Mouse (Mus musculus) lung, embryonic 16.5 days (tissue): Measurements from ENCODE around the gene Defb25. TPM values are rescaled to one million over a fixed set of nuclear protein-coding genes. Genes with fewer than 3 reads are reported as not detected.

Experiments
- ATAC-seq: fragments of 200-750 bp; cut with Nextera tagmentation; 2 replicates; pipeline ENCODE4 v1.8.0; 2017; ENCODE audit warnings: low read depth, mild to moderate bottlenecking, moderate library complexity
- H3K27ac ChIP-seq: fragments of 300-500 bp; sonication (generic); 2 replicates; pipeline ENCODE4 v1.5.1; 2014; ENCODE audit warnings: mild to moderate bottlenecking, control low read depth, low read length
- H3K27me3 ChIP-seq: fragments of 300-500 bp; sonication (generic); 2 replicates; pipeline ENCODE4 v1.6.1; 2014; ENCODE audit warnings: low read depth, low read length, mixed read lengths; ENCODE audit not compliant: control insufficient read depth, insufficient read depth
- H3K36me3 ChIP-seq: fragments of 300-500 bp; sonication (generic); 2 replicates; pipeline ENCODE4 v1.6.1; 2014; ENCODE audit warnings: low read length; ENCODE audit not compliant: control insufficient read depth, insufficient read depth
- H3K4me1 ChIP-seq: fragments of 300-500 bp; sonication (generic); replicated peaks from 2 replicates; pipeline ENCODE4 v1.6.1; 2014; ENCODE audit warnings: low read length, mixed read lengths; ENCODE audit not compliant: control insufficient read depth, insufficient read depth
- H3K4me2 ChIP-seq: fragments of 300-500 bp; sonication (generic); 2 replicates; pipeline ENCODE4 v1.6.1; 2014; ENCODE audit warnings: low read depth, low read length, control low read depth
- H3K4me3 ChIP-seq: fragments of 300-500 bp; sonication (generic); 2 replicates; pipeline ENCODE4 v1.5.1; 2014; ENCODE audit warnings: mild to moderate bottlenecking, low read length, control low read depth
- H3K9ac ChIP-seq: fragments of 300-500 bp; sonication (generic); 2 replicates; pipeline ENCODE4 v1.6.1; 2014; ENCODE audit warnings: low read length, control low read depth
- H3K9me3 ChIP-seq: fragments of 300-500 bp; sonication (generic); 2 replicates; pipeline ENCODE4 v1.6.1; 2016; ENCODE audit warnings: low read length; ENCODE audit not compliant: control insufficient read depth
- WGBS: fragments of 180-500 bp; shearing (Covaris S2); extraction: QIAGEN DNeasy Blood & Tissue Kit; methylation state at CpG from one replicate; pipeline ENCODE4 v1.1.7; 2014; 5-methylcytosine and 5-hydroxymethylcytosine counted together
- polyA plus RNA-seq: library from polyadenylated mRNA; unstranded; fragments of >200 nt; fragmentation: Nextera tagmentation; extraction: Ambion mirVana; gene quantifications from 2 replicates; pipeline ENCODE4 v1.2.1, GENCODE M21; 2015

Defb25 gene
- polyA plus RNA-seq, 1 experiment from 2014 or later: 1.2 TPM

DNA sequence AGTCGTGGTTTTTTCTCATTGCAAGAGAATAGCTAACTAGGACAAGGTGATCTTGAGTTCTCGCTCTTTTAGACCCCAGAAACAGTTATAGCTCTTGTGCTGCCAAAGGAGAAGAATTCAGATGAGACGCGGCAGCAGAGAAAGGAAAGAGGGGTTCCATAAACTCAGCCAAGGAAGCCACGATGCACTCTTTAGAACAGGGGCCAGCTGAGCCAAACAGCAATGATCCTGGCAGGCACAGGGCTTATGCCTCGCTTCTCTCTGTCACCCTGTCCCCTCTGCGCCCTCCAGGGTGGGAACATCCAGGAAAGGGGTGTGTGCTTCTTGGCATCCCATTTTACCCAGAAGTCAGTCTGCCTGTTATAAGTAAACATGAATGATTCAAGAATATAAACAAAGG is 23.6 kb downstream of the Defb25 start, which contains the start of gene Defb45:
Gene Defb45 (minus strand): TSS at position 101 of the 400 bp plus-strand sequence.
- WGBS: 50% methylated on average over 7 of the region's 7 CpGs
- Histone ChIP-seq H3K9me3 (no peaks in the 10 kb centered on the region), H3K4me1 (no peaks in the 10 kb centered on the region), H3K27me3 (no peaks in the 10 kb centered on the region), H3K9ac (no peak within 1 kb of the TSS), H3K4me3 (no peak within 1 kb of the TSS), H3K36me3 (no peaks in the 10 kb centered on the region), H3K4me2 (no peak within 1 kb of the TSS), H3K27ac (no peak within 1 kb of the TSS)
- no peak for ATAC-seq

DNA sequence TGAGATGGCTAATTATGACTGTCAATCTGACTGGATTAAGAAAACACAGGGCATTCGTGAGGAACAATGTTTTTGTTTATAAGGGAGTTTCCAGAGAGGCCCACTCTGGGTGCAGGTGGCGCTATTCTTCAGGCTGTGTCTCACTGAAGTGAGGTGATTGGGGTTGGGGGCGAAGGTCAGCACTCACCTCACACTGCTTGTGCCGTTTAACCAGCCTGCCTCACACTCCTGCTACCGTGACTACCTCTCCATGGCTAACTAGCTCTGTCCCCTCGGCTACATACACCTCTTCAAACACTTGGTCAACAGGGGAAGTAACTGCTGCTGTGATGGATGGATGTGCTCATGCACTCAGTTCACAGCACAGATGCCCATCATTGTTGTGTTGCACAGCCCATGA is 33.8 kb downstream of the Defb25 start:
- Histone ChIP-seq H3K4me2 (no peak overlapping the region), H3K9ac (no peak overlapping the region), H3K36me3 (no peaks in the 10 kb centered on the region), H3K4me3 (no peak overlapping the region), H3K4me1 (no peaks in the 10 kb centered on the region), H3K9me3 (no peaks in the 10 kb centered on the region), H3K27ac (no peak overlapping the region), H3K27me3 (no peaks in the 10 kb centered on the region)
- ATAC-seq: no peak
- WGBS: 21% methylated on average over 6 of the region's 6 CpGs

DNA sequence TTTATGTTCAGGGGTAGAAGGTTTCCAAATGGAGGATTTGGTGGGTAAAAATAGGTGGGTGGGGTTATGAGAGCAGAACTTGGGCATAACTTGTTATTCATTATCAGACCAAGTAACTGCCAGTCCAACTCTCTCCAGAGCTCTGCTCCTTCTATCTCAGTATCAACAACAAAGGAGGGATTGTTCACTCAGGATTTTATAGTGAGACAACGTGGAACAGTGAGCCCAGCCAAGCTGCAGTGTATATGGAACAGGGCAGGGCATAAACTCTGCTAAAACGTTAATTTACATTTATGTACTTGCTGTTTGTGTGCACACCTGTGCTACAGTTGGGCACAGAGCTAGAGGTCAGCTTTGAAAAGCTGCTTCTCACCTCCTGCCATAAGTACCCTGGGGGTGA is 34.4 kb downstream of the Defb25 start:
- Histone ChIP-seq H3K36me3 (no peaks in the 10 kb centered on the region), H3K27ac (no peak overlapping the region), H3K4me1 (no peaks in the 10 kb centered on the region), H3K27me3 (no peaks in the 10 kb centered on the region), H3K9me3 (no peaks in the 10 kb centered on the region), H3K9ac (no peak overlapping the region), H3K4me3 (no peak overlapping the region), H3K4me2 (no peak overlapping the region)
- no peak for ATAC-seq
- WGBS: 23% methylated on average over 2 of the region's 2 CpGs

DNA sequence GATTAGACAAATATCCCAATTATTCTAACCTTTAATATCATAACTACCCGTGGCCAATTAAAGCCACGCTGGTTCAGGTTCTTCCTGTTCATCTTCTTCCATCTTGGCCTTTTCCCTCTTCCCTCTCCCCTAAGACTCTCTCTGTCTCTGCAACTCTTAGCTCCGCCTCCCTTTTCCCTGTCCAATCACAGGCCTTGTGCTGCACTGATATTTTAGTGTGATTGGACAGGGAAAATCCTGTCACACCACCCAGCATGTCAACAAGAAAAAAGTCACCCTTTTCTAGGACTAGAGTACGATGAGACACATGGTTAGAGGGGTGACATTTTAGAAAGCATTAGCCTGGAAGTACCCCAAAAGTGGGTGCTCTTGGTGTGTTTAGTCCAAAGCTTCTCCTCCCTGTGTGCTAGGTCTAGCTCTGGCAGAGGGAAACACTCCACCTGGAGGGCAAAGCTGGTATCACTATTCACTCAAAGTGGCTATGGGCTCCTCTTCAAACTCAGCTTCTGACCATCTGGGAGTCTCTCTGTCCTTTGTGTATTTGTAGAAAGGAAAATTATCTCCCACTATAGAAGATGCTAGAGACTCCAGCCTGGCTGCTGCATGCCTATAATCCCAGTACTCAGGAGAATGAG is 35.8 kb downstream of the Defb25 start:
- 66% methylated on average over 4 of the region's 4 CpGs for WGBS
- no peaks in the 10 kb centered on the region for H3K36me3 ChIP-seq
- H3K27ac ChIP-seq: no peak overlapping the region
- no peaks in the 10 kb centered on the region for H3K4me1 ChIP-seq
- H3K4me3 ChIP-seq: no peak overlapping the region
- no peak for ATAC-seq
- H3K9ac ChIP-seq: no peak overlapping the region
- H3K4me2 ChIP-seq: no peak overlapping the region
- no peaks in the 10 kb centered on the region for H3K27me3 ChIP-seq
- H3K9me3 ChIP-seq: no peaks in the 10 kb centered on the region

DNA sequence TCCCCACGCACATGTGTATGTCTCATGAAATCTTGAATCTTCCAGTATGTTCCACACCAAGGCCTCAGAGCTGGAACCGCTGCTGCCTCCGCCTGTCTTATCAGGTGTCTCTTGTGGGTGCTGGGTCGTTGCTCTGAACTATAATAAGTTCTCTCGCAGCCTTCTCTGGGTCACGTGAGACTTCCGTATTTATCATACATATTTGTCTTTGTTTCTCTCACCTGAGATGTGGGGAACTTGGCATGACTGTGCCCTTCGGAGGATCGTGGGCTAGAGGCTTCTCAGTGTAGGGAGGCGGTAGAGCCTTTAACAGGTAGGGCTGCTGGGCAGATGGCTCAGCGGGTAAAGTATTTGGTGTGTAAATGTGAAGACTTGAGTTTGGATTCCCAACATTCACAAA is 42.2 kb downstream of the Defb25 start:
- Histone ChIP-seq H3K4me2 (no peak overlapping the region), H3K4me3 (no peak overlapping the region), H3K4me1 (no peaks in the 10 kb centered on the region), H3K27me3 (no peaks in the 10 kb centered on the region), H3K36me3 (no peaks in the 10 kb centered on the region), H3K27ac (no peak overlapping the region), H3K9ac (no peak overlapping the region), H3K9me3 (no peaks in the 10 kb centered on the region)
- no peak for ATAC-seq
- 68% methylated on average over 11 of the region's 11 CpGs for WGBS

DNA sequence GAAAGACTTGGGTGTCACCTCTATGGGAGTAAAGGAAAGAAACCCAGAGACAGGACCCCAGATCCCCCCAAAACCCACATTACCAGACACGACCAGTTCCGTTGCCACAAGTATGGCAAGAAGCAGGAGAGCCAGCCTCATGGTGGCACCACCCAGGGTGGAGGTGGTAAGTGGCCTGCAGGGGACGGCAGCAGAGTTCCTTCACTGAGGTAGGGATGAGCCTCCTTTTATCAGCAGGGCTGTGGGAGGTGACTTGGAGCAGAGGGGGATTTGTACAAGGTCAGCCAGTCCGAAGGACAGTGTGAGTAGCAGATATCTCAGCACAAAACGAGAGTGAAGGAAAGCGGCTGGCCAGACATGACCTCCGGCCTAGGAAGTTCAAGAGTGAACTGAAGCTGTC is 42.7 kb downstream of the Defb25 start, which contains the start of gene Defb19:
Gene Defb19 (minus strand): TSS at position 206 of the 400 bp plus-strand sequence.
- H3K9me3 ChIP-seq: no peaks in the 10 kb centered on the region
- ATAC-seq: no peak
- no peak within 1 kb of the TSS for H3K4me3 ChIP-seq
- H3K27ac ChIP-seq: no peak within 1 kb of the TSS
- H3K36me3 ChIP-seq: no peaks in the 10 kb centered on the region
- no peak within 1 kb of the TSS for H3K4me2 ChIP-seq
- no peak within 1 kb of the TSS for H3K9ac ChIP-seq
- H3K27me3 ChIP-seq: no peaks in the 10 kb centered on the region
- H3K4me1 ChIP-seq: no peaks in the 10 kb centered on the region
- 57% methylated on average over 7 of the region's 7 CpGs for WGBS

DNA sequence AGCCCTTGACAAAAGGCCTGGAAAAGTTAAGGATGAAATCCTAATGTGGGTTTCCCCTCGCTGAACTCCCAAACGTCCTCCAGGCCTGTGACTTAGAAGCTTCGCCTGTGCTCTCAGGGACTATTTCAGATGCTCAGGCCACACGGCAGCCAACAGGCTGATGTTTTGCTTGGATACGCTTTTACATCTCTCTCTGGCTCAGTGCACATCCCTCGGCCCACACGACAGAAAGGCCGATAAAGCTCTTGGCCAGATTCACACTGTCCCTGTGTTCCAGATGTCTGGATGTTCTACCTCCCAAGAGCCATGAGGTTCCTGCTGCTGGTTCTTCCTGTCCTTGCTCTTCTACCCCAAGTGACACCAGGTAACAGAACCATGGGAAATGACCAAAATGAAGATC is 49.4 kb downstream of the Defb25 start:
- Histone ChIP-seq H3K27me3 (no peaks in the 10 kb centered on the region; the same call in 1 of the 2 replicates), H3K4me2 (no peak overlapping the region), H3K27ac (no peak overlapping the region), H3K4me1 (no peaks in the 10 kb centered on the region), H3K4me3 (no peak overlapping the region), H3K9ac (no peak overlapping the region), H3K9me3 (no peaks in the 10 kb centered on the region), H3K36me3 (no peaks in the 10 kb centered on the region)
- WGBS: 86% methylated on average over 8 of the region's 8 CpGs
- no peak for ATAC-seq

Other genes starting within 250 kb of the Defb25 start
- 0.40 and 0.62 TPM in 2 replicates for gene Nrsn2, start 246.4 kb downstream of the Defb25 start, polyA plus RNA-seq
- gene Sox12, start 225.0 kb downstream of the Defb25 start, polyA plus RNA-seq: 7.4 and 8.1 TPM in 2 replicates
- 22.2 and 25.9 TPM in 2 replicates for gene Zcchc3, start 208.0 kb downstream of the Defb25 start, polyA plus RNA-seq
- gene 6820408C15Rik, start 207.5 kb downstream of the Defb25 start, polyA plus RNA-seq: 8.5 and 10.5 TPM in 2 replicates
- not detected in 2 replicates for gene Defb23, start 158.4 kb downstream of the Defb25 start, polyA plus RNA-seq
- gene Defb20, start 146.0 kb downstream of the Defb25 start, polyA plus RNA-seq: not detected in 2 replicates
- not detected in 2 replicates for gene Defb22, start 132.9 kb downstream of the Defb25 start, polyA plus RNA-seq
- not detected in 2 replicates for gene Defb26, start 111.4 kb downstream of the Defb25 start, polyA plus RNA-seq
- not detected in 2 replicates for gene Defb28, start 104.8 kb downstream of the Defb25 start, polyA plus RNA-seq
- not detected in 2 replicates for gene Defb29, start 83.0 kb downstream of the Defb25 start, polyA plus RNA-seq
- not detected in 2 replicates for gene Gm17416, start 53.7 kb downstream of the Defb25 start, polyA plus RNA-seq
- gene Defb21, start 50.3 kb downstream of the Defb25 start, polyA plus RNA-seq: not detected in 2 replicates
- gene Defb19, start 42.7 kb downstream of the Defb25 start, polyA plus RNA-seq: not detected in 2 replicates
- not detected in 2 replicates for gene Defb45, start 23.7 kb downstream of the Defb25 start, polyA plus RNA-seq
- gene Defb36, start 18.7 kb downstream of the Defb25 start, polyA plus RNA-seq: not detected in 2 replicates
- 8.4 and 8.6 TPM in 2 replicates for gene Rem1, start 3.9 kb upstream of the Defb25 start, polyA plus RNA-seq
- gene H13, start 46.4 kb upstream of the Defb25 start, polyA plus RNA-seq: 96.3 and 98.8 TPM in 2 replicates
- 26.1 and 27.4 TPM in 2 replicates for gene Mcts2, start 64.0 kb upstream of the Defb25 start, polyA plus RNA-seq
- gene Id1, start 113.2 kb upstream of the Defb25 start, polyA plus RNA-seq: 186 and 189 TPM in 2 replicates
- 99.6 and 104 TPM in 2 replicates for gene Cox4i2, start 131.1 kb upstream of the Defb25 start, polyA plus RNA-seq
- gene Bcl2l1, start 208.7 kb upstream of the Defb25 start, polyA plus RNA-seq: 120 and 121 TPM in 2 replicates
- 85.8 and 101 TPM in 2 replicates for gene Tpx2, start 224.9 kb upstream of the Defb25 start, polyA plus RNA-seq